Mouse (Mus musculus) frontal cortex, adult (tissue): ENCODE measurements around the gene Serpinb13.
"Not testable (repeated sequence)": the region's sequence is repeated elsewhere in the genome, so short reads cannot be mapped to it uniquely, and the experiment has no call there.

Source experiments
- ATAC-seq: cut with Nextera tagmentation; 2 replicates; pipeline ENCODE4 v1.9.2; 2017; ENCODE audit warnings: mild to moderate bottlenecking, moderate library complexity, mixed read lengths; ENCODE audit not compliant: low TSS enrichment

Serpinb13 gene

DNA sequence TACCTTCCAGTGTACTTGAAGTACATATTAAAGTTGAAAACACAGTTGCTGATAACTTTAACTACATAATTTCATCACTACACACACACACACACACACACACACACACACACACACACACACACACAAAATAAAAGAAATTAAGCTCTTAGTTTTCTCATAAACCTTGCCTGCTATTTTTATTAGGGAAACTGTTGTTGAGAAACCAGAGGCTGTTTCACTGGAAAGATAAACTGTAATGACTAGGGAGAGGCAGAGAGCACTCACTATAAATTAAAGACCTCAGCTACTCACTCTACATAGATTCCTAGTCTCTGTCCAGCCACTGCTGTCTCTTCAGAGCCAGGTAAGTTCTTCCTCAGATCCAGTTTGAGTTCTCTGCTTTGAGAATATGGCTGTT, at the start of gene Serpinb13:
Gene Serpinb13, plus strand, starts transcription at position 301 of the 400 bp plus-strand sequence.
- no peak for ATAC-seq

DNA sequence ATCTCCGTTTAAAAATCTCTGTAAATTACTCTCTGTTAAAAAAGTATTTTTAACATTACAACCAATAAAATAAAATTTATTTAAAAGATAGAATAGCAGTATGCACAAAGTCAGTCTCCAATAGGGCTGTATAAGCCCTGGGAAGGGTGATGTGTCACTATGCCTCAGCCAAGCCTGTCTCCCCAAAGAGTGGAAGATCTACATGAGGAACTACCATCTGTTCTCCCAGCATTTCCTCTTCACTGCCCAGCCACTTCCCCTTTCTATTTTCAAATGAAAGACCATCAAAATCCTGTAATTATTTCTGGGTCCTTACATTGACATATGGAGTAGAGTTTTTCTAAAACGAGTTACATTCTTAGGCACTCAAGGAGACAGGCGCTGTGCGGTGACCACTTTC, 48.8 kb upstream of the Serpinb13 start:
- ATAC-seq, result no peak

DNA sequence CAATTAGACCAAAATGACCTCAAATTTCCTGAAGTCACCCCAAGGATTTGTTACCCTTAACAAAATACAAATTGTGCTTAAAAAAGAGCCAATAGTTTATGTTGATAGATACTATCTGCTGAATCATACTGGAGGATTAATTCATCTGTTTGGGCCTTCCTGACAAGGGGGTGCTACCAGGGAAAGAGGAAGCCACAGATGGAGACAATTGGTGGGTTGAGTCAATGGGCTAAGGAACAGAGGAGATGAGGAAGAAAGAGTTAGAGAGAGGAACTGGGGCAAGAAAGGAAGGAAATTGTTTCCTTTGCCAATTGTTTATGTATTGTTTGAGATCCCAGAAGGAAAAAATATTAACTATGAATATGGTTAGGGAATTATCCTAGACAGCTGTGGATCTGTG, 47.1 kb upstream of the Serpinb13 start:
- no peak for ATAC-seq

DNA sequence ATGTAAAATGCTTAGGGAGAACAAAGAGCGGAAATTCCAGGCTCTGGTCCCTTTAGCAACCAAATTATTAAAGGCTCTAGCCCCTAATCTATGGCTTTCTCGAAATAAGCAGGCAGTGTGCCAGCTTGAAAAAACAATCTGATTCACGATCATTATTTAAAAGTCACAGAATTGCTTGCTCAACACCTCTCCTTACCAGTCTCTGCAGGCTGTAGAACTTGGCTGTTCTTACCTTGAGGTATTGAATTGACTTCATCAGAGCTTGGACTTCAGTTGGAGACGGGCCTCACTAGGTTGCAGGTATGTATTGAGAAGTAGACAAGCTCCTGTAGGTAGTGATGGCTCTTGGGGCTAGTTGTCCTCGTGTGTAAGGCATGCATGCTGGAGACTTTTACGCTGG, 46.5 kb upstream of the Serpinb13 start, which contains the start of gene Serpinb12:
Gene Serpinb12, plus strand, starts transcription at position 185 of the 400 bp plus-strand sequence.
- no peak for ATAC-seq

DNA sequence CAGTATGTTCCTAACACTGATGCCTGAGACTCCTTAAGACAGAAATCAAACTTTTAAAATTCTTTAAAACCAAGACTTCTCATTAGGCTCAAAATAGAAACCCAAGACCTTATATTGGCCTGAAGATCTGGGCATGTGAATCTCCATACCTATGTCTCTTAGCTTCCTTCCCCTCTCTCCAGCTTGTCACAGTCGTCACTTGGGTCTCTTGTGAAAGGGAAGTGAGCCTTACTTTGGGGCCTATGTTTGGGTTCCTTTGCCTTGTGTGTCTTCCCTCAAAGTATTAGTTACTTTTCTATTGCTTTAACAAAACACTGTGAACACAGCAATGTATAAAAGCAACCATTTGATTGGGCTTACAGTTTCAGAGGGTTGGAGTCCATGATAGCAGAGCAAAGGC, 33.6 kb upstream of the Serpinb13 start:
- no peak for ATAC-seq

DNA sequence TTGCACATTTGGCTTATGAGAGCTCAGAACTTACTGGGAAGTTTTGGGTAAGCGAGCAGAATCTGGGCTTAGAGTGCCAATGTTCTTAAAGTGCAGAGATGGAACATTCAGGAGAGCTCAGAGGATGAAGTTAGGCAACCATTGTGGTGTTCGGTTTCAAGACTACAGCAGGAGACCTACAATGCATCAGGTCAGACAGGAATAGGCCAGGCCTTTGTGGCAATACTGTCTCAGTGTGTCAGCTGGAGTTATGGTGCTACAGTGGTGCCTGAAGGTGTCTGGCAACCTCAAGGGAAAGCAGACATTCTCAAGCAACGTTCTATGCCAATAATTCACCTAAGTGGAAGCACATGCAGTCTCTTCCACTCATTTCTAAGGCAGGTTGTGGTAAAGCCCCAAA, 20.8 kb upstream of the Serpinb13 start:
- no peak for ATAC-seq

DNA sequence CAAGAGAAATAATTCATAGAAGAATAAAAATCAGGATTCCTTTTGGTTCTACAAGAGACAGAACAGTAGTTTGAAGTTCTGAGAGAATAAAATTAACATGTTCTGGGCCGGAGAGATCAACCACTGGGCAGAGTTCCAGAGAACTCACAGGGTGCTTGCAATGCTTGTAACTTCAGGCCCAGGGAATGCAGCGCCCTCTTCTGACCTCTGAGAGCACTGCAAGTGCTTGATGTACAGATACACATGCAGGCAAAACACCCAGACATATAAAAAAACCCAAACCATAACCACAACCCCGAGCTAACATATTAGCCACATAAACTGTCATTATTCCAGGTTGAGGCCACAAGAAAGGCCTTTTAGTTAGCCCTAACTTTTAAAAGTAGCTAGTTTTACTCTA, 19.8 kb upstream of the Serpinb13 start:
- ATAC-seq, result no peak

DNA sequence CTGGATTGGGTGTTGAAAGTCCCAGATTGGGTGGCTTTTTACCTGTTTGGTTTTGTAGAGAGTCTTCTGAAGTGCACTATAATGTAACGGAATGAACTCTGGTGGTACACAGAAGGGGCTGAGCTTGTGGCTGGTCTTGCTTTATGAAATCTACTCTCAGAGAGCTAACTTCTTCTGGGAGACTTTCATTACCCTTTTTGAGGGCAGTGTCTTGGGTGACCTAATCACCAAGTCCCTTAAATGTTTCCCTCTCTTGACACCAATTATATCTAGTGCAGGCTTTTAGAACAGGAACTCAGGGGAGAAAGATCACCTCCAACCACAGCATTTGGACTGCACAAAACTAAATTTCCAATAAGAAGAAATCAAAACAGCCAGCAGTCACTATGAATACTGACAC, 2.3 kb downstream of the Serpinb13 start:
- ATAC-seq, result no peak

DNA sequence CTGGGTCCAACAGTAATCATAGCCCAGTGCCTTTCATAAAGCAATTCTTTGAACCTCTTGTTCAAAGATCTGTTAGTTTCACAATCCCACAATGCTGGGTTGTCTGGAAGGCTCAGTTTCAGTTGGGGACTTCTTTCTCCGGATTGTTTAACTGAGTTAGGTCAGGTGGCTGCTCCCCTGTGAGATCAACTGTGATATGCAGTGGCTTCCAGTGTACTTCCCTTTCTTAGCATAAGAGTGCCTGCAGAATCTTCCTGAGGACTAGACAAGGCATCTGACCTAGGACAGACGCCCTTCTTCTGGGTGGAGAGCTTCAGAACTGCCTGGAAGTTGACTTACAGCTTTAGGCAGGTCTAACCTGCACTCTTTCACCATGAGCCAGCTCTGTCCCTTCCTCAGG, 3.1 kb downstream of the Serpinb13 start:
- ATAC-seq, result no peak

DNA sequence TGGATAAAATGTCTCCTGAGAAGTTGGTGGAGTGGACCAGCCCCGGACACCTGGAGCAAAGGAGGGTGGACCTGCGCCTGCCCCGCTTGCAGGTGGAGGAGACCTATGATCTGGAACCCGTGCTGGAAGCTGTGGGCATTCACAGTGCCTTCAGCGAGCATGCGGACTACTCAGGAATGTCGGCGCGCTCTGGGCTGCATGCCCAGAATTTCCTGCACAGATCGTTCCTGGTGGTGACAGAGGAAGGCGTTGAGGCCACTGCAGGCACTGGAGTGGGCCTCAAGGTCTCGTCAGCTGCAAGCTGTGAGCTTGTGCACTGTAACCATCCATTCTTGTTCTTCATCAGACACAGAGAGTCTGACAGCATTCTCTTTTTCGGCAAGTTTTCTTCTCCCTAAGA, 19.6 kb downstream of the Serpinb13 start:
- peak; percentile 86 for ATAC-seq

DNA sequence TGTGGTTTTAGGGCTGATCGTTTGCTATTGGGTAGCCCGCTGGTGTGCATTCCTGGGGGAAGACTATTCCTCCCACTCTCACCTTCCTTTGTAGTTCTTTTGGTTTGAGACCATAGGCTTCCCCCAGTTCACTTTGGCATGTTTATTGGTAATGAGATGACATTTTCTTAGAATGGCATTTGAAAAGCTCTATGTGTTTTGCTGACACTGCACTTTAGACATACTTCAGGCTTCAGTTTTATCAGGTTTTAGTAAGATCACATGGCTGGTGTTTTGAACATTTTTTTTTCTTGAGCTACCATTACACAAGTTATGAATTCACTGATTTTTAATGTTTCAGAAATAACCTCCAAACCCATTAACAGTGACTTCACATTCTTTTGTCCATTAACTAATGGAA, 21.0 kb downstream of the Serpinb13 start:
- ATAC-seq, result no peak

DNA sequence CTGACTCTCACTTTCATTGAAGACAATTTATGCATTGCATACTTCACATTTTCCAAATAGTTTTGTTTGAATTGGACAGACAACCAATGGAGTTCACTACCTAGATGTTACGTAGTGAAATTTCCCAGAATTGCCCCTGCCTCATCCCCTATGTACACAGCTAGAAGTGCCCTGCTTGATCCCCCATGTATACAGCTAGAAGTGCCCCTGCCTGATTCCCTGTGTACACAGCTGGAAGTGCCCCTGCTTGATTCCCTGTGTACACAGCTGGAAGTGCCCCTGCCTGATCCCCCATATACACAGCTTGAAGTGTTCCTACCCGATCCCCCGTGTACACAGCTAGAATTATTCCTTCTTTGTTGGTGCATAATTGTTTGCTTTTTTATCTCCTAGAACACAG, 25.5 kb downstream of the Serpinb13 start:
- ATAC-seq, result no peak

DNA sequence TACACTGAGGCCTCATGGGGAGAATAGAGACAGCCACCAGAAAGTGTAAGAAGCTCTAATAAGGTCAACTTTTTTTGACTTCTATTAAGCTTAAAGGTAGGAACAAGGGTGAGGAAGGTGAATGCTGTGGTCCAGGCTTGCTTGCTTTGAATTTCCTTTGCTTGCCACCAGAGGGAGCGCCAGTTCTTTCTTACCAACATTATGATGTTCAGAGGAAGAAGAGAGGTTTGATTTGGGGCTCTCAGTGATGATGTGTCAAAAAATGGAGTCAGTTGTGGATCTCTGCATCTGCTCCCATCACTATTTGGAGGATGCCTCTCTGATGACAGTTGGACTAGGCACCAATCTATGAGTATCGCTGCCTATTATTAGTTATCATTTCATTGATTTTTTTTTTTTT, 33.7 kb downstream of the Serpinb13 start:
- ATAC-seq, result peak; percentile 82

DNA sequence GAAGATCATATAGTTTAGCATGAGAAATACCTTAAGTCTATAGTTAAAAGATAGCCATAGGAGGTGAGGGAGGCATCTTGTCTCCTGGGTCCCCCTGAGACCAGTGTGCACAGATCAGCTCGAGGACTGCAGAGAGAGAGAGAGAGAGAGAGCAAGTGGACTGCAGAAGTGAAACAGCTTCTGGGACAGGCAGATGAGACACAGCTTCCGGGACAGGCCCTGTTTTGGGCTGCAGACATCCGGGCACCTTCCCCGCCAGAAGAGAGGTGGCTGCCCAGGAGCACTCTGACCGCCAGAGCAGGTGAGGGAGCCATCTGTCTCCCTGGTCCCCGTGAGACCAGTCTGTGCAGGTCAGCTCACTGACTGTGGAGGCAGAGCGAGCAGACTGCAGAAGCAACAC, 34.4 kb downstream of the Serpinb13 start:
- ATAC-seq, result no peak

DNA sequence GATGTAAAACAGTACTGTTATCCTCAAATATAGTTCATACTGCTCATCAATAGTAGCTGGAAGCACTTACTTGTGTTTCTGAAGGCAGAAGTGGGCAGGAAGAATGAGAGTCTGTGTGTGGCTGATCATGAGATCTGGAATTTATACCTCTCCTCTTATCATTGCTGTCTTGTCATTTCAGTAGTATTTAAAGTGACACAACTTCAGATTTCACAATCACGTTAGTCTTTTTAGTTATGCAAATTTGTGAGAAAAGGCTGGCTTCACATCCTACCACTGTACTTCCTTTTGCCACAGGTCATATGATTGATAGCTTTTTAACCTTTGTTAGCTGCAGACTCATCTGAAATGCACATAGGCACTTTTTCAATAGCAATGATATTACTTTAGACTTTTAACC, 45.1 kb downstream of the Serpinb13 start:
- ATAC-seq, result no peak

DNA sequence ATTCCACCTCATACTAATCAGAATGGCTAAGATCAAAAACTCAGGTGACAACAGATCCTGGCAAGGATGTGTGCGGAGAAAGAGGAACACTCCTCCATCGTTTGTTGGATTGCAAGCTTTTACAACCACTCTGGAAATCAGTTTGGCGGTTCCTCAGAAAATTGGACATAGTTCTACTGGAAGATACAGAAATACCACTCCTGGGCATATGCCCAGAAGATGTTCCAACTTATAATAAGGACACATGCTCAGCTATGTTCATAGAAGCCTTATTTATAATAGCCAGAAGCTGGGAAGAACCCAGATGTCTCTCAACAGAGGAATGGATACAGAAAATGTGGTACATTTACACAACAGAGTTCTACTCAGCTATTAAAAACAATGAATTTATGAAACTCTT, 53.5 kb downstream of the Serpinb13 start:
- ATAC-seq, result not testable (repeated sequence)
